In the genomic region with DNA sequence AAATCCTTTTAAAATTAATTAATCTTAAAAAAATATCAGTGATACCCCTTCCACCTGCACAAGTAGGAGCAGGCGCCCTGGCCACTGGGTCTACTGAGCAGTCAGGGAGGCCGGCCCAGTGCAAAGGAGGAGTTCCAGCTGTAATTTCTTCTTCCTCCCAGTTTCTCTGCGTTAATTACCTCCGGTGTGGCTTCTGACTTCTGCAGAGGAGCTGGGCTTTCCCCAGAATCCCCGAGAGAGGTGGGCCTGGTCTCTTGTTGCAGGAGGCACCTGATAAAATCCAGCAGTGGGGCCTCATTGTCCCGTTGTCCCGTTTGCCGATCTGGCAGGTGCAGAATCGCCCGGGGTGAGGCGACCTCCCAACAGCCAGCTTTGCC, we compare ENCODE assay signal across 10 mouse cellular contexts. TPM values are rescaled to one million over a fixed set of nuclear protein-coding genes. Genes with fewer than 3 reads are reported as not detected.
DNase-seq lines count a peak whose midpoint lies in the region; ATAC-seq and TF ChIP-seq lines count a peak whose summit lies in the region.
"Had no signal": no experiment of that assay in that cellular context is flagged by ENCODE, and none has a peak within 500 bp of the region (broad histone marks: within the 10 kb centered on the region; RNA-seq: fewer than 3 reads in every experiment).

No protein-coding gene starts in this region.

- H3K4me2 ChIP-seq in kidney, embryonic 15.5 days, result peak overlapping the region; percentile 67
- H3K4me2 ChIP-seq in hindbrain, postnatal 0 days (ENCODE audit: low read depth, low read length), result peak overlapping the region; percentile 50
- H3K4me2 ChIP-seq in neural tube, embryonic 11.5 days (ENCODE audit: low read depth), result peak overlapping the region; percentile 26

- 7% methylated on average over 11 of the region's 11 CpGs for WGBS in kidney, embryonic 15.5 days
- 8% methylated on average over 11 of the region's 11 CpGs for WGBS in hindbrain, postnatal 0 days
- 17% methylated on average over 11 of the region's 11 CpGs for WGBS in neural tube, embryonic 11.5 days

- no peaks in the 10 kb centered on the region for H3K36me3 ChIP-seq in kidney, embryonic 15.5 days
- H3K36me3 ChIP-seq in hindbrain, postnatal 0 days (ENCODE audit: insufficient read depth, low read length), result no peaks in the 10 kb centered on the region
- H3K36me3 ChIP-seq in neural tube, embryonic 11.5 days (ENCODE audit: control insufficient read depth, insufficient read depth, low read length), result no peaks in the 10 kb centered on the region

- H3K4me3 ChIP-seq in kidney, embryonic 15.5 days (replicated peaks), result peak overlapping the region; percentile 34
- H3K4me3 ChIP-seq in hindbrain, postnatal 0 days (ENCODE audit: low read length), result peak overlapping the region; percentile 14
- no peak overlapping the region for H3K4me3 ChIP-seq in neural tube, embryonic 11.5 days (ENCODE audit: low read depth, low read length)

- 0 out of 2 replicates have a peak overlapping the region, but pooled peaks have one; percentile 7 for H3K9ac ChIP-seq in kidney, embryonic 15.5 days
- peak overlapping the region; percentile 38 for H3K9ac ChIP-seq in hindbrain, postnatal 0 days (replicated peaks; ENCODE audit: low read length)
- H3K9ac ChIP-seq in neural tube, embryonic 11.5 days (ENCODE audit: low read length), result no peak overlapping the region

- no peak for DNase-seq in kidney, postnatal 36 days
- no peak for DNase-seq in hindbrain, postnatal 0 days (ENCODE audit: low spot score)
- DNase-seq in neural tube, embryonic 11.5 days (ENCODE audit: low spot score), result no peak
- no peak for DNase-seq in right cerebral cortex, postnatal 36 days (ENCODE audit: low spot score in 2 of 2)
- no peak for DNase-seq in gastrocnemius, postnatal 25 days
- no peak for DNase-seq in urinary bladder, adult 2 months (ENCODE audit: low spot score)

- H3K9me3 ChIP-seq in kidney, embryonic 15.5 days (replicated peaks), result no peaks in the 10 kb centered on the region; the same call in 1 of the 2 replicates
- no peaks in the 10 kb centered on the region for H3K9me3 ChIP-seq in hindbrain, postnatal 0 days (ENCODE audit: low read length)
- H3K9me3 ChIP-seq in neural tube, embryonic 11.5 days (ENCODE audit: control insufficient read depth, low read length), result no peaks in the 10 kb centered on the region

- peaks cover 41% of the 10 kb centered on the region for H3K4me1 ChIP-seq in kidney, embryonic 15.5 days
- peaks cover 23% of the 10 kb centered on the region for H3K4me1 ChIP-seq in hindbrain, postnatal 0 days (ENCODE audit: insufficient read depth, low read length)
- peaks cover 35% of the 10 kb centered on the region for H3K4me1 ChIP-seq in neural tube, embryonic 11.5 days (ENCODE audit: control insufficient read depth, insufficient read depth, low read length)

- no peak for ATAC-seq in kidney, embryonic 15.5 days (replicated peaks; ENCODE audit: low FRiP score)
- ATAC-seq in common myeloid progenitor, adult 5-6 weeks (replicated peaks; ENCODE audit: low read depth, poor library complexity, severe bottlenecking), result 0 out of 2 replicates have a peak, but pooled peaks have one; percentile 1
- ATAC-seq in hindbrain, postnatal 0 days, result no peak
- no peak for ATAC-seq in neural tube, embryonic 11.5 days (ENCODE audit: insufficient read depth, low FRiP score, low TSS enrichment)

- TF ChIP-seq CTCF in hindbrain, postnatal 0 days (IDR thresholded peaks at IDR 0.05; ENCODE audit: low read depth), result no peak

- H3K27me3 ChIP-seq in kidney, embryonic 15.5 days, result peaks cover 11% of the 10 kb centered on the region; the same call in 1 of the 2 replicates
- no peaks in the 10 kb centered on the region; the same call in 1 of the 2 replicates for H3K27me3 ChIP-seq in hindbrain, postnatal 0 days (ENCODE audit: insufficient read depth, low read length)
- no peaks in the 10 kb centered on the region for H3K27me3 ChIP-seq in neural tube, embryonic 11.5 days (ENCODE audit: control insufficient read depth, insufficient read depth, low read length)
- H3K27me3 ChIP-seq: Patski had no signal

- H3K27ac ChIP-seq in kidney, embryonic 15.5 days, result peak overlapping the region; percentile 77
- H3K27ac ChIP-seq in hindbrain, postnatal 0 days, result peak overlapping the region; percentile 70
- H3K27ac ChIP-seq in neural tube, embryonic 11.5 days (ENCODE audit: low read depth, low read length), result no peak overlapping the region

RNA-seq across cellular contexts. Expression of gene Gm11733, which starts 1.9 kb away (rescaled TPM):
- polyA plus RNA-seq in kidney, embryonic 15.5 days (2015; fragmentation: Nextera tagmentation; extraction: Ambion mirVana), result not detected in 2 replicates
- total RNA-seq in common myeloid progenitor, adult 5-6 weeks (2017), result not detected in 2 replicates
- 0.10 TPM in 1 of 2 replicates, not detected in the other for total RNA-seq in hindbrain, postnatal 0 days (2014; rRNA removed)
- 0.13 TPM in 1 of 2 replicates, not detected in the other for polyA plus RNA-seq in hindbrain, postnatal 0 days (2015; fragmentation: Nextera tagmentation; extraction: Ambion mirVana)
- not detected in 2 replicates for polyA plus RNA-seq in neural tube, embryonic 11.5 days (2014; fragmentation: Nextera tagmentation; extraction: Ambion mirVana)
- total RNA-seq in gastrocnemius, postnatal 25 days (2021), result not detected
- 0.04 TPM in 2 replicates for polyA plus RNA-seq in urinary bladder, adult 2 months (2012; rRNA removed)
- polyA plus RNA-seq: gonadal fat pad, adult 2 months had no signal
